Mouse (Mus musculus) spleen, adult 2 months (tissue): Measurements from ENCODE around the gene Hoxa13. TPM values are rescaled to one million over a fixed set of nuclear protein-coding genes. Genes with fewer than 3 reads are reported as not detected.

Source experiments
- DNase-seq, 2 experiments: peaks; one replicate each; pipeline versions ENCODE4 v3.0.0 to v3.0.0-alpha.2; 2012 to 2021; ENCODE audit warnings: low spot score in 2 of 2, low read depth in 1 of 2
- H3K27ac ChIP-seq: fragments of 200-500 bp; 2 replicates; pipeline ENCODE4 v1.5.1; 2012; ENCODE audit warnings: low read length, inconsistent platforms; ENCODE audit not compliant: insufficient read depth
- H3K27me3 ChIP-seq: fragments of 200-500 bp; 2 replicates; pipeline ENCODE4 v1.6.1; 2012; ENCODE audit warnings: mild to moderate bottlenecking, moderate library complexity, low read length, inconsistent platforms; ENCODE audit not compliant: control insufficient read depth, insufficient read depth
- H3K36me3 ChIP-seq: fragments of 200-500 bp; 2 replicates; pipeline ENCODE4 v1.6.1; 2012; ENCODE audit warnings: mild to moderate bottlenecking, low read length, inconsistent platforms; ENCODE audit not compliant: control insufficient read depth, insufficient read depth
- H3K4me1 ChIP-seq: fragments of 200-500 bp; 2 replicates; pipeline ENCODE4 v1.6.1; 2011; ENCODE audit warnings: inconsistent platforms; ENCODE audit not compliant: control insufficient read depth, insufficient read depth, insufficient read length
- H3K4me3 ChIP-seq: fragments of 200-500 bp; 2 replicates; pipeline ENCODE4 v1.5.1; 2011; ENCODE audit warnings: mild to moderate bottlenecking, inconsistent platforms; ENCODE audit not compliant: insufficient read depth, insufficient read length; ENCODE audit errors: extremely low read depth
- CTCF ChIP-seq: fragments of 200-500 bp; IDR thresholded peaks from 2 replicates; pipeline ENCODE4 v1.5.1; 2011; ENCODE audit warnings: mild to moderate bottlenecking, inconsistent platforms; ENCODE audit not compliant: insufficient read depth, insufficient read length, insufficient replicate concordance; ENCODE audit errors: extremely low read depth
- POLR2A ChIP-seq: fragments of 200-500 bp; IDR thresholded peaks from 2 replicates; pipeline ENCODE4 v1.6.1; 2011; ENCODE audit warnings: low read depth, low read length, inconsistent platforms
- WGBS: fragments of 180-500 bp; shearing (Covaris S2); methylation state at CpG from one replicate; pipeline ENCODE4 v1.1.7; 2018; 5-methylcytosine and 5-hydroxymethylcytosine counted together
- polyA plus RNA-seq: library from polyadenylated mRNA; depleted of rRNA; stranded (reverse); fragments of >200 nt; gene quantifications from 2 replicates; pipeline ENCODE4 v1.2.3, GENCODE M21; 2012

Hoxa13 gene
- polyA plus RNA-seq, 1 experiment: not detected

DNA sequence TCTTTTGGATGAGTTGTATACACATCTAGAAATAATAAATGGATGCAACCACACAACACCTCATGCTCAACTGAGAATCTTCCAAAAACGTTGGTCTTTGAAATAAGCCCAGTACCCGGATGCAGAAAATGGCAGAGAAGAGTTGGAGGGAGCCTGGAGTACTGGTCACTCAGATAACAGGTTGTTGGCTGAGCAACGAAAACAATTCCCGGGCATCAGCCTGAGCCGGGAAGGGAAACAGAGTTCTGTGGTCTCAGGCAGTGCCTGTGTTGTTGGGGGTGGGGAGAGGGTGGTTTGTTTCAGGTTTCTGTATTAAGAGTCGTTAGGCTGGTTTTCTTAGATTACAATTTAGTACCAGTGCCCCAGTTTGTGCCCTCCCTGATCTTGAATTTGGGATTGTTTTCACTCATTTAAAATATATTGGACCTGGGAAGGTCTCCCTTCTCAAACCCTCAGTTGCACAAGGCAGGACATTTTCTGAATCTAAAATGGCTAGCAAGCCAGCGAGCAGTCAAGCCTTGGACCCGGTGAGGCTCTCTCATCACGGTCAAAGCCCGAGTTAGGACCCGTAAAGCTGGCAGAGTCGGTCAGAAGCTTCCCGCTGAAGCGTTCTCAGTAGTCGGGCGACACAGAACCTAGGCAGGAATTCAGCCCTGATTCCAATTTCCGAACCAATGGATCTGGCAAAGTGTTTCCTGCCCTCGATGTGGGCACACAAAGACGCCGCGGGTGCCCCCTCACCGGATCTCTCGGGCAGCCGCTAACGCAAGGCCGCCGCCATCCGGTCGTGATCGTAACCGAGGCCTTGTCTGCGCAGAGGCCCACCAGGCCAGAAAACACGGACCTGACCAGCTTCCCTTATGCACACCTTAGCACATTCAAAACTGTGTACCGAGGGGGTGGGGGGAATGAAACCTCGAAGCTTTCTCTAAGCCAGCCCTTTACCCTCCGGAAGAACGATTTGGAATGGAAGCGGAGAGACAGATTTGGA is 31.9 kb downstream of the Hoxa13 start:
- H3K36me3 ChIP-seq: no peaks in the 10 kb centered on the region
- H3K4me3 ChIP-seq: 0 out of 2 replicates have a peak overlapping the region, but pooled peaks have one; percentile 18
- TF ChIP-seq CTCF (no peak), POLR2A (no peak)
- peaks cover 61% of the 10 kb centered on the region for H3K27me3 ChIP-seq
- H3K4me1 ChIP-seq: peaks cover 17% of the 10 kb centered on the region
- 3% methylated on average over 38 of the region's 38 CpGs for WGBS
- no peak overlapping the region for H3K27ac ChIP-seq
- DNase-seq: no peak

DNA sequence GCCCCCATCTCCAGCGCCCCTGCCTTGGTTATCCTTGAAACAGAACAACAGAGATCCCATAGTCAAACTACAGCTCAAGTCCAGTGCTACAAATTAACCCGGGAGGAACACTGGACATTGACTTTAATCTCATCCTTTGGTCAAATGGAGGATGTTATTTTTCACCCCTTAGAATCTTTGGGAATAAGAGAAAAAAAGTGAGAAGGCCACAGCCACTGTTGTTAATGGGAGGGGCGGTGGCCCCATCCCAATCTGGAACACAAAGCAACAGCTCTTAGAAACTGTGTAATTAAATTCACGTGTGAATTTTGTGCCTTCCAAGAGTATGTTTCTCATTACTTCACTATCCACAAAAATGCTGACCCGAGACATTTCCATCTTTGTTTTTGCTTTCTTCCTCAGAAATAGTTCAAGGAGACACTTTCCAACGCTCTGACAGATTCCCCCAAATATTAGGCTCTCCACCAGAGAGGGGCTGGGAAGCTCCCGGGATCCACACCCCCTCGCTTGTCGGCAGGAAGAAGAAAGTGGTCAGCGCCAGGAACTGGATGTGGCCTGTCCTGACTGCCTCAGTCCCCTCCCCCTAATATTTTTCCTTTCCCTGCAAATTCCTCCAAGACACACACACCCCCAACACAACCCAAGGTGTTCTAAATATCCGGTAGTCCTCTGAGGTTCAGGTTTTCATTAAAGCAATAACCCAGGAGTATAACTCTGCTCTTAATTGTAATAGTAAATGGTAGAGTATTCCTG is 33.0 kb downstream of the Hoxa13 start:
- Histone ChIP-seq H3K27ac (no peak overlapping the region), H3K27me3 (peaks cover 55% of the 10 kb centered on the region), H3K4me1 (peaks cover 17% of the 10 kb centered on the region), H3K4me3 (no peak overlapping the region), H3K36me3 (no peaks in the 10 kb centered on the region)
- 36% methylated on average over 11 of the region's 11 CpGs for WGBS
- DNase-seq: no peak
- TF ChIP-seq POLR2A (no peak), CTCF (no peak)

DNA sequence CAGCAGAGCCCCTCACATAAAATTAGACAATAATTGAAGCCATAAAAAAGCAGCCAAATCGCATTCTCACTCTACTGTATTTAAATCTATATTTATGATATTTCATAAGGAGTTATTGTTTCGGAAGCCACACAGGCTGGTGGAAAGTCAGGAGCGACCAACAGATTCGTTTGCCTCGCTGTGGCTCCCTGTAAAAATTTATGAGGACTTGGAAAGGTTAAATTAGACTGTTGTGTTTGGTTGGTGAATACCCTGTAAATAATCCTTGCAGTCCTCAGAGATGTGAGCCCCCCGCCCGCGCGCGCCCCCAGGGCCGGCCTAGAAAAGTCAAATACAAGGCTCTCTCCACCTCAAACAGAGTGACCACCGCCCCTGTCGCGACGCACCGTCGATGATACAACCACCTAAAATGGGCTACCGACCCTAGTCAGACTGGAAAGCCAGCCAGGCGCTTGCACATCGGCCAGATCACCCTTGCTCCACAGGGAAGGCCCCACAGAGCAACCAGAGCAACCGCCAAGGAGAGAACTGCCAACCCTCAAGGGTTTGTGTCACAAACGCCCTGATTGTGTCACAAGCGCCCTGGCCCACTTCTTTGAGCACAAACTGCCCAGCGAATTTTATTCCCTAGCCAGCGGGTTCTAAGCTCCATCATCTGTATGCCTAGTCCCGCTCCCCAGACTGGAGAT is 34.0 kb downstream of the Hoxa13 start:
- peaks cover 15% of the 10 kb centered on the region; the same call in 1 of the 2 replicates for H3K4me1 ChIP-seq
- no peaks in the 10 kb centered on the region for H3K36me3 ChIP-seq
- TF ChIP-seq POLR2A (no peak), CTCF (no peak)
- no peak for DNase-seq
- peaks cover 54% of the 10 kb centered on the region for H3K27me3 ChIP-seq
- H3K4me3 ChIP-seq: no peak overlapping the region
- WGBS: 10% methylated on average over 26 of the region's 26 CpGs
- H3K27ac ChIP-seq: no peak overlapping the region

DNA sequence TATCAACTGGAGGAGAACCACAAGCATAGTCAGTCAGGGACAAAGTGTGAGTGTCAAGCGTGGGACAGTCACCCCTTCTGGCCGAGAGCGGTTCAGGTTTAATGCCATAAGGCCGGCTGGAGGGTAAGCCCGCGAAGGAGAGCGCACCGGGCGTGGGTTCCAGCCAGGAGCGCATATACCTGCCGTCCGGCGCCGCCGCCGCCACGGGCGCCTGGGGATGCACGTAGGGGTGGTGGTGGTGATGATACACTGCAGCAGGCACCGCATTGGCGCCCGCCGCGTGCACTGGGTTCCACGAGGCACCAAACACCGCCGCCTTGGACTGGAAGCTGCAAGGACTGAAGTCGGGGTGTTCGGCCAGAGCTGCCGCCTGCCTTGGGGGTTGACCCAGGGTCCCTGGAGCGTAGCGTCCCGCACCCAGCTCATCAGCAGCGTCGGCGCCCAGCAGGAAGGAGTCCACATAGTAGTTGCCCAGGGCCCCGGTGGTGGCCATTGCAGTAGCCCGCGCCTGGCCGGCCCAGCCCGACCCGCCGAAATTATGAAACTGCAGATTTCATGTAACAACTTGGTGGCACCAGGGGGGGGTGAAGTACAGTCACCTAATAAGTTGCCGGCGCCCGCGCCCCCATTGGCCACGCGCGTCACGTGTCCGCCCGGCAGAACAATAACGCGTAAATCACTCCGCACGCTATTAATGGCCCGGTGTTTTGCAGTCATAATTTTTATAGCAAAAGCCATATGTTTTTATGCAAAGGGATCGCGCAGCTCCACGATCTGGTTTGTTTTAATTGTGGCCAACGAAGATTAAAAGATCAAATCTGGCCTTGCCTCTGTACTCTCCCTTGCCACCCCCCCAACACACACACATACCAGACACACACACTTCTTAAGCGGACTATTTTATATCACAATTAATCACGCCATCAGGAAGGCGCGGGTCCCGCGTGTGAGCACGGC is 34.8 kb downstream of the Hoxa13 start:
- Histone ChIP-seq H3K4me1 (peaks cover 15% of the 10 kb centered on the region; the same call in 1 of the 2 replicates), H3K4me3 (peak overlapping the region; percentile 2; the same call in 1 of the 2 replicates), H3K27ac (no peak overlapping the region), H3K27me3 (peaks cover 56% of the 10 kb centered on the region), H3K36me3 (no peaks in the 10 kb centered on the region)
- no peak for DNase-seq
- WGBS: under 1% methylated on average over 69 of the region's 69 CpGs
- TF ChIP-seq CTCF: no peak
- TF ChIP-seq POLR2A: no peak

DNA sequence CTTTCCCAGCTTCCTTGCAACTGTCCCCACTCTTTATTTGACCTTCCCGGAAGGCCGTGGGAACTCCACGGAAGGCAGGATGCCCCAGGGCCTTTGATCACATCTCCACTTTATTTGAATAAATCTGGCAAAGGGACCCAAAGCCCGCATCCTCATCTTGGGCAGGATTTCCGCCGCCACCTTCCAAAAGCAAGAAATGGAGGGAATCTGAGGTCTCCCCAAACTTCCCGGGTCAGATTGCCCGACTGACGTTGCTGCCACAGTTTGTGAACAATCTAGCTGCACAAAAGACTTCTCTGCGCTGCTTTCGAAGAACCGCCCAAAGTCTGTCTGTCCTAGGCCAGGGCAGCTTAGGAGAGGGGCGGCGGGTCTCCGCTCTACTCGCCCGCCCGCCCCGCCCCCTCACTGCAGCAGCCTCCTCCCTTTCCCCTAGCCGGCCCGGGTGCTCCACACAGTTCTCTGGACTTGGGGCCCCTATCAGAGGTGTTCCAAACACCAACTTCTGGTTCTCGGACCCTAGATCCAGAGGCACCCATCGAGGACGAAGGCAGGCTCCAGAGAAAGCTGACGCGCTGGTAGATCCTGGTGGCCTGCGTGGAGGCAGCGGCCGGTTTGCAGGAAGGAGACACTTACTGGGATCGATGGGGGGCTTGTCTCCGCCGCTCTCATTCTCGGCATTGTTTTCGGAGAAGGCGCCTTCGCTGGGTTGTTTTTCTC is 35.6 kb downstream of the Hoxa13 start:
- WGBS: under 1% methylated on average over 36 of the region's 36 CpGs
- no peak for DNase-seq
- peaks cover 53% of the 10 kb centered on the region for H3K27me3 ChIP-seq
- no peaks in the 10 kb centered on the region for H3K36me3 ChIP-seq
- H3K27ac ChIP-seq: no peak overlapping the region
- H3K4me1 ChIP-seq: peaks cover 14% of the 10 kb centered on the region; the same call in 1 of the 2 replicates
- H3K4me3 ChIP-seq: peak overlapping the region; percentile 2; the same call in 1 of the 2 replicates
- no peak for TF ChIP-seq POLR2A
- TF ChIP-seq CTCF: no peak
